Mouse (Mus musculus) left cerebral cortex, adult 2 months (tissue): ENCODE results near the gene Mlf2. TPM values are rescaled to one million over a fixed set of nuclear protein-coding genes. Genes with fewer than 3 reads are reported as not detected.

ENCODE experiments used
- DNase-seq, 2 experiments: peaks; one replicate each; pipeline ENCODE4 v3.0.0; 2021 to 2022; ENCODE audit warnings: low spot score in 2 of 2, mixed read lengths in 1 of 2; ENCODE audit errors: extremely low spot score in 1 of 2
- H3K27ac ChIP-seq: fragments of 200-600 bp; 2 replicates; pipeline ENCODE4 v1.8.1; 2022
- H3K4me3 ChIP-seq: fragments of 200-600 bp; 2 replicates; pipeline ENCODE4 v1.8.1; 2022
- CTCF ChIP-seq: fragments of 200-600 bp; IDR thresholded peaks from 2 replicates; pipeline ENCODE4 v1.8.1; 2022; ENCODE audit warnings: antibody characterized with exemption, mild to moderate bottlenecking, moderate library complexity
- intact Hi-C: fragments of 180-260 bp; cut with DNase I; formaldehyde crosslinking; loops from one replicate; pipeline ENCODE4 v1.15.1; 2025
- total RNA-seq, 2 experiments: library from RNA; stranded (reverse); gene quantifications; 2 replicates each; pipeline ENCODE4 v1.2.3; 2021

Gene Mlf2
- total RNA-seq, 2 experiments from 2014 or later: 617 to 624 TPM

GRCm38 (mm10) chr6:124900801-124901480 lies 30.2 kb upstream of the Mlf2 start:
- no peak overlapping the region for H3K27ac ChIP-seq
- intact Hi-C loops: loop anchor here (5.0 kb wide), 1 partner anchor 181 kb away; no protein-coding TSS in a partner anchor
- no peak for DNase-seq
- TF ChIP-seq CTCF: no peak
- H3K4me3 ChIP-seq: no peak overlapping the region

GRCm38 (mm10) chr6:124901851-124902250 lies 29.3 kb upstream of the Mlf2 start:
- no peak overlapping the region for H3K4me3 ChIP-seq
- DNase-seq: no peak
- no peak overlapping the region for H3K27ac ChIP-seq
- intact Hi-C loops: loop anchor here (5.0 kb wide), 1 partner anchor 180 kb away; no protein-coding TSS in a partner anchor
- TF ChIP-seq CTCF: no peak

- peak; percentile 91 for TF ChIP-seq CTCF
Measured at GRCm38 (mm10) chr6:124903580-124904151, 27.5 kb upstream of the Mlf2 start.

GRCm38 (mm10) chr6:124904161-124904981 lies 26.8 kb upstream of the Mlf2 start:
- intact Hi-C loops: loop anchor here (1.0 to 5.0 kb wide), 4 partner anchors 13 to 178 kb away; no protein-coding TSS in a partner anchor
- peak; percentile 61 for TF ChIP-seq CTCF
- peak overlapping the region; percentile 48 for H3K4me3 ChIP-seq
- peak; percentile 68 to 76 for DNase-seq
- peak overlapping the region; percentile 97 for H3K27ac ChIP-seq

More at GRCm38 (mm10) chr6:124903580-124904151, 27.5 kb upstream of the Mlf2 start:
- H3K27ac ChIP-seq: peak overlapping the region; percentile 97
- peak overlapping the region; percentile 48 for H3K4me3 ChIP-seq
- peak; percentile 89 to 92 for DNase-seq
- intact Hi-C loops: loop anchor here (1.0 to 5.0 kb wide), 5 partner anchors 14 to 179 kb away; no protein-coding TSS in a partner anchor

- no peak for TF ChIP-seq CTCF
- peak overlapping the region; percentile 48 for H3K4me3 ChIP-seq
Measured at GRCm38 (mm10) chr6:124904991-124905860, 26.0 kb upstream of the Mlf2 start.

DNA sequence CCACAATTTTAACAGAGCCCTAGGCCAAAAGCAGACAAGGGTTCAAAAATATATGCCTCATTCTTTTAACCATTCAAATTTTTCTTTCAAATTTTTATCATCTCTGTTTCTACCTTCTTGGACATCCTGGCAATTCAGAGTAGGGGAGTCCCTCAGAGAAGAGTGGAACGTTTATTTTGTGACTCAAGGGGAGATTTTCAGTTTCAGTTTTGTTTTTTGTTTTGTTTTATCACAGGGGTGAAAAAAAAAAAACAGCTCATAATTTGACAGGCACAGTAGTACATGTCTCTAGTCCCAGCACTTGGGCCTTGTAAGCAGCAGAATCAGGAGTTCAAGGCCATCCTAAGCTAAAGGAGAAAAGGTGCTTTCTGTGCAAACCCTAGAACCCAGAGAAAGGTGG lies 23.4 kb upstream of the Mlf2 start:
- DNase-seq: no peak
- TF ChIP-seq CTCF: no peak
- H3K4me3 ChIP-seq: no peak overlapping the region
- intact Hi-C loops: no loop called here
- H3K27ac ChIP-seq: no peak overlapping the region

More at GRCm38 (mm10) chr6:124904991-124905860, 26.0 kb upstream of the Mlf2 start:
- intact Hi-C loops: loop anchor here (1.0 to 5.0 kb wide), 4 partner anchors 12 to 177 kb away; no protein-coding TSS in a partner anchor
- peak overlapping the region; percentile 97 for H3K27ac ChIP-seq
- no peak for DNase-seq

DNA sequence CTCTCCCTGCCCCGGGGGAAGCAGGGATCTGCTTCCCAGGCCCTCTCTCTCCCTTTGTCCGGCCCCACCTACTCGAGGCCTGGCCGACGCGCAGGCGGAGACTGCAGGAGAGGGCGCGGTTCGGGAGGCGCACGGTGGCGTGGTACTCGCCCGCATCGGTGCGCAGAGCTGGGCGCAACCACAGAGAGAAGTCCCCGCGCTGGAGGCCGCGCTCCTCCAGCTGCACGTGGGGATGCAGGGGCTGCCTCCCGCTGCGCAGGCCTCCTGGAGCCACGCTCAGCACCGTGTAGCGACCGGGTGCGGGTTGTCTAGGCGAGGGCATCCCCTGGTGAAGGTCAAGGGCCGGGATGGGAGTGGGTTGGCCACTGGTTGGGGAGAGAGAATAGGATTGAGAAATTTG lies 21.2 kb upstream of the Mlf2 start:
- intact Hi-C loops: no loop called here
- Histone ChIP-seq H3K4me3 (no peak overlapping the region; the same call in 1 of the 2 replicates), H3K27ac (no peak overlapping the region)
- no peak for DNase-seq
- TF ChIP-seq CTCF: no peak

- no peak for TF ChIP-seq CTCF
- no peak for DNase-seq
- H3K4me3 ChIP-seq: no peak within 1 kb of the TSS
- intact Hi-C loops: no loop called here
- no peak within 1 kb of the TSS for H3K27ac ChIP-seq
Measured at GRCm38 (mm10) chr6:124911533-124912218, 19.5 kb upstream of the Mlf2 start, which contains the start of gene Lag3. Gene Lag3, minus strand, starts transcription at chr6:124911705.

DNA sequence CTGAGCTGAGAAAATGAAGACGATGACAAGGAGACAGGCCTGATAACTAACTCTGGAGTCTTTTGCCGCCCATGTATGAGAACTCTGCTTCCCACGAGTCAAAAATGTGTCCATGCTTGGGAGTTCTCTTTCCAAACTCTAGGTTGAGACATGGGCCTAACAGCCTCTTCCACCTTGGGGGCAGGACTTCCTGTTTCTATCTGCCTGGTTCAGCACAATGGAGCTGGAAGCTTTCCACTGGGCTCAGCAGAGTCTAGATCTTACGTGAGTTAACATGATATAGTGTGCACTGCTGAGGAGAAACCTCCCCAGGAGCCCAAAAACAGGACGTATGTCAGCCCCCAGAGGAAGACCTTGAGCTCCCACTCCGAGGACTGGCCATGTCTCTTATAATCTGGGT lies 18.0 kb upstream of the Mlf2 start:
- TF ChIP-seq CTCF: no peak
- intact Hi-C loops: no loop called here
- no peak for DNase-seq
- Histone ChIP-seq H3K27ac (0 out of 2 replicates have a peak overlapping the region, but pooled peaks have one; percentile 15), H3K4me3 (no peak overlapping the region)

DNA sequence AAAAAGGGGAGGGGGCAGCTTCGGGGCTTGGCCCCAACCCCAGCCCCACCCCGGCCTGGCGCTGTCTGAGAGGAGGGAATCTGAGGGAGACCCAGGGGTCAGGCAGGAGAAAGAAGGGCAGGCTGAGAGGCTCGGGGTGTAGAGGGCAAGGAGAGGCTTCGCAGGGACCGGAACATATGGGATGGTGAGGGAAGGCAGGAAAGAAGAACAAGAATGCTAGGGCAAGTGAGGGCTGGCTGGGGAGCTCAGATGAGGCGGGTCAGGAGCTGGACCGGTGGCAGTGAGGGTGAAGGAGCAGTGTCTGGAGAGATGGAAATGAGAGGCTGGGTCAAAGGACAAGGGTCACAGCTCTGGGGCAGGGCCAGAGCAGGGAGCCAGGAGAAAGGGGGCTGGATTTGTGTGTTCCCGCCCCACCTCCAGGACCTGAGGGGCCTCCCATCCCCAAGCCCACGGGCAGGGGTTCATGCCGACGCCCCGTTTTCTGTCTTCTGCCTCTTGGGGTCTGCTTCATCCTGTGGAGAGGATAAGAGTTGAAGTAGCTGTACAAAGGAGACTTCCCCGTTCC lies 17.4 kb upstream of the Mlf2 start:
- no peak overlapping the region for H3K4me3 ChIP-seq
- intact Hi-C loops: no loop called here

More for the DNA sequence above, 17.4 kb upstream of the Mlf2 start:
- no peak for TF ChIP-seq CTCF
- H3K27ac ChIP-seq: 0 out of 2 replicates have a peak overlapping the region, but pooled peaks have one; percentile 15
- DNase-seq: no peak
